Mouse (Mus musculus) left cerebral cortex, adult 9 months (tissue): ENCODE measurements at regions not wholly inside any gene's neighbourhood (a gene's known extent, or its start where the extent isn't known, plus 50 kb on each side); places are given as distances from the start of the nearest gene placed in this dataset.
A peak's percentile ranks its signal among the peaks of the same experiment; 100 is the strongest.
"Not testable (repeated sequence)": the region's sequence is repeated elsewhere in the genome, so short reads cannot be mapped to it uniquely, and the experiment has no call there.

Experiments
- DNase-seq, 2 experiments: peaks; one replicate each; pipeline ENCODE4 v3.0.0; 2022; ENCODE audit warnings: low spot score in 2 of 2

DNA sequence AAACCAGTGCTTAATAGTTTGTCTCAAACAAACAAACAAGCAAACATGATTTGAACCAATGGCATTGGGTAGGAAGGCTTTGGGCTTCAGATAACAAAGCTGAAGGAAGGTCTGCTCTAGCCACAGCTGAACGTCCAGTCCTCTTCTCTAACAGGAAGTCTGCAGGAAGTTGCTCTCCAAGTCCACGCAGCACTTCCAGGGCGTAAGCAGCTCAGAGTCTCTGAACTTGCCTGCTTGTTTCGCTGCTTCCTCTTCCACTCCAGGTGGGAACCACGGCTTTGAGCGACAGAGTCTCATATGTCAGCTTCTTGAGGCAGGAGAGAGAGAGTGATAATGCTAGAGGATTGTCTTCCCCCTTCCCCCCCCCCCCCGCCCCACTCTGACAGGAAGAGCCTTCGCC lies 123.6 kb downstream of the Tnfrsf21 start:
- no peak for DNase-seq

DNA sequence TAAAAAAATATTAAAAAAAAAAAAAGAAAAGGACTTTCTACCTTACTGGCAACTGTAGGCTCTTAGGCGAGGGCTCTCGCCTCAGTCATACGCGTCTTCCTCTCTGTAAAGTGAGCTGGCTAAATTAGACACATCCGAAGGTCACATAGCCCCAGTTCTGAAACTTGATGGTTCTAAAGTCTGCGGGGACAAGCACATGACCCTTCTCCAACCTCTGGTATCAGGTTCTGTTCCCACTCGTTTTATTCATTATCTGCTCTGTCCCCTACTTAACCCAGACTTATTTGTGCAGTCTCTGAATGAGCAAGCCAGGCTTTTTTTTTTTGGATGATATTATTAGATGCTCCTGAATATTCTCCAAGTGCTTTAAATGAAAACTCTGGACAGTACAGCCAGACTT lies 125.4 kb downstream of the Tnfrsf21 start:
- DNase-seq = no peak

DNA sequence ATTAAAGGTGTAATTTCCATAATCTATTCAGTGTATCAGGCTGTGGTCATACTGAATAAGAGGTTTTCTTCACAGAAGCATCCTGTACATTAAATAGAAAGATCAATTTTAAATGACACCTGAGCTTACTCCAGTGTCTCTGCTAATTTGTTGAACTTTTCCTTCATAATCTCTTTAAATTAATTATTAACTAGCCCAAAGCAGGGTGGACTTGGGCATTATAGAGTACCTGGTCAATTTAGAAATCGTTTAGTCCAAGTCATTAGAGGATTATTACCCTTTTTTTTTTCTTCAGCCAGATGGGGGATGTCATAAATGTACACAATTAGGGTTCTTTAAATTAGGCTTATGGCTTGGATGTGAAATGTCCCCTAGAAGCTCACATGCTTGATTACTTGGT lies 124.4 kb upstream of the Adgrf1 start:
- DNase-seq = no peak

DNA sequence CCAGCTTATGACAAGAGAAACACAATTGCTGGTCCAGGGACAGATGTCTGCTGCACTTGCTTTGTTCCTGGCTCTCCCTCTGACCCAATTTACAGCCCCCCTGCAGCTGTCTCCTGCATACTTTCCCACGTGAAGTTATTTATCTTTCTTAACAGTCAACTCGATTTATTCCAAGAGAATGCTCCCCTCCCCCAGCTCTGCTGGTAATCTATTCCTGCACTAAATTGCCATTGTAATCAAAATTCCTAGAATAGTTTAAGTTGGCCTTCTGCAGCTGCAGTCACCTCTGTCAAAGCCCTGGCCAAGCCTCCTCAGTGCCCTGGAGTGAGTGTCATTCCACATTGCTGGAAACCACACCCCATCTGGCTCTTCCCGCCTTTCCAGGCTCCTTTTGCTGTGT lies 122.2 kb upstream of the Adgrf1 start:
- DNase-seq = no peak

DNA sequence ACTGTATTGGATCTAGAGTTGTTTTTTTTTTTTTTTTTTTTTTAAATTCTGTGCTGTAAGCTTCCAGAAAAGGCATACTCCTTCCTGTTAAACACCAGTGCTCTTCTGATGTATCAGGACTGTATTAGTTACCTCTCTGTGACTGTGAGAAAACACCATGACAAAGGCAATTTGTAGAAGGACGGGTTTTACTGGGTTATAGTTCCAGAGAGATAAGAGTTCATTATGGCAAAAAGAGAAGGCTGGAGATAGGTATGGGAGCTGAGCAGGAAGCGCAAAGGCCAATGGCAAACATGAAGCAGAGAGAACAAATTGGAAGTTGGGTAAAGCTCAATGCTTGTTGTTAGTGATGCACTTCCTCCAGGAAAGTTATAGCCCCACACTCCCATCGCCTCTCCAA lies 117.5 kb upstream of the Adgrf1 start:
- DNase-seq = no peak

DNA sequence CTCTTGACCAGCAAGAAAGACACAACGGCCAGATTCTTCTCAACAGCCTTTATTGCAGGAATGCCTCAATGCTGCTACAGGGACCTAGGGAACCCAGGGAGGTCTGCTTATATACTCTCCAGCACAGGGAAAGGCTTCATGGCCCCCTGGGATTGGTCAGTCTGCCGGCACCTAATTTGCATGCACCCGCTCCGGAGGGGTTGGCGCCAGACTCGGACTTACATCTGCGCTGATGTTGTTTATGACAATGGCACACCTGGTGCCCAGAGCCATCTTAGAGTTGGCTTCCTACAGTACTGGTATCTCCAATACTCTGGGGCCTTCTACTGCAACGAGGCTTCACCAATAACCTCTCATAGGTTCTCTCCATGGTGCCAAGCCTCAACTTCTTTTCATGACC lies 114.9 kb upstream of the Adgrf1 start:
- not testable (repeated sequence) for DNase-seq

DNA sequence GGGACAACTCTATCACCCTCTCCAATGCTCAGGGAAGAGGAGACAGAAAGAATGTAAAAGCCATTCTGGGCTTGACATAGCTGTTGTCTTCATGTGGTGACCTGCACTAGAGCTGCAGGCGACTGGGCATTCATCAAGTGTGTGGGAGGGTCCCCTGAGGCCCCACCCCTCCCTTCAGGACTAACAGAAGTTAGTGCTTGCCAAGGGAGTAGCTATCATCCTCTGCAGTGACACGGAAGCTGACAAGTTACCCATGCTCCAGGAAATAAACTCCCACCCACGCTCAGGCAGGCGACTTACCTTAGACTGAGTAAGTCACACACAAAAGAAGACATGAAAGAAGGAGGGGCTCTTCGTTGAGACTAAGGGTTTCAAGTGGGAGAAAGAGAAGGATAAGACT lies 114.0 kb upstream of the Adgrf1 start:
- no peak for DNase-seq

DNA sequence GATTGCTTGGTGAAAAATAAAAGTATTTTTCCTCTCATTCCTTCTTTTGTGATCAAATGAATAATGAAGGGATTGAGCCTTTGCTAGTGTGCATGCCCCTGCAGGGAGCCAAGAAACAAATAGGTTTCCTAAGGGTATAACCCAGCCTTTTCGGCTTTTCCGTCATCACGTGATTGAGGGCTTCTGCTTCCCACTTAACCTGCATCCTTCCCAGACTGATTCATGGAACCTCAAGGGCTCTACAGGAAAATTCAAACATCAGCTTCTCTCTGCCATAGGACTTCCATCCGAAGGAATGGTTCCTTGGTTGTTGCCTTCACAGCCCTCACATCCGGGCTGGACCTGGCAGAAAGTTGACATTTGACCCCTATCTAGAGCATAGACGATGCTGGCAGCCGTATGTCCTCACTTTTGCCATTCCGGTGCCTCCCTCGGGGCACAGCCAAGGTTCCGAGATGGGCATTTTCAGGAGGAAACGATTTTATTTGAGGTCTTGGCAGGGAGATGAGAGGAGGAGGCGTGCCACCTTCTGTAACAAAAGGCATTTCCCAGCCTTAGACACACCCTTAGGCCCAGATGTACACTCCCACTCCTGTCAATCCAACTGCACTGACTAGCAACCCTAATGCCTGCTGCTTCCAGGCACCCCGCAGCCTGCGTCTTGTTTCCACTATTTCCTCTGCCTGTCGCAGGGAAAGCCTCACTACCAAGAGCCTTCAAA lies 112.2 kb upstream of the Adgrf1 start:
- peak in 1 of 2 experiments; percentile 34 for DNase-seq

DNA sequence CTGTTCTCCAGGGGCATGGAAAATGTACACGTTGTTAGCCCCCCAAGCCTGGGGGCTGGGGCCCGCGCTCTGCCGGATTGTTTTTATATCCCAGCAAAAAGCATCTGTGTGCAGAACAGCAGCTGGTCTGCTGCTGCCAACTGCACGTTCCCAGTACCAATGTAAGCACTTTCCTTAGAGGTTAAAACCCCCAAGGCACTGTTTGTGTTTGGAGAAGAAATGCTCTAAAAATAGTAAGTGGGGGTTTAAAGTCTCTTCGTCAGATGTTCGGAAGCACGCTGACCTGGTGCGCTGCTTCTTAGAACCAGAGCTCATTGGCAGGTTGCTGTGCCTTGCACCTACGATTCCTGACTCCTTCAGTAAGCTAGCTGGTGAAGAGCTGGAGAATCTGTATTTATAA lies 111.4 kb upstream of the Adgrf1 start:
- DNase-seq = no peak

DNA sequence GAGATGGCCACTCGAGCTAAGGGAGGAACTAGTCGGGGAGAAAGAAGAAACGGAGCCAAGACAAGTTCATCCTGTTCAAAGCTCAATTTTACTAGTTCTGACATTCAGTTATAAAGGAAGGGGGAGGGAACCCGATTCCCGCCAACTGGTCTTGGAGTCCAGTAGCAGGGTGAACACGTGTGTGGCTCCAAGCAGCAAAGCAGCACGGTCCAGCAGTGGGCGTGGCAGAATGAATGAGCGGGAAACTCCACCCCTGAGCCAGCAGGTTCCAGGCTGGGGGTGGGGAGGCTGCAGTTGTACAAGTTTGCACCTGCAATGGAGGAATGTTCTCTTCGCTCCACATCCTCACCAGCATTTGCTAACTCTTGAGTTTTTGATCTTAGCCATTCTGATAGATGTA lies 108.8 kb upstream of the Adgrf1 start:
- DNase-seq = not testable (repeated sequence)

DNA sequence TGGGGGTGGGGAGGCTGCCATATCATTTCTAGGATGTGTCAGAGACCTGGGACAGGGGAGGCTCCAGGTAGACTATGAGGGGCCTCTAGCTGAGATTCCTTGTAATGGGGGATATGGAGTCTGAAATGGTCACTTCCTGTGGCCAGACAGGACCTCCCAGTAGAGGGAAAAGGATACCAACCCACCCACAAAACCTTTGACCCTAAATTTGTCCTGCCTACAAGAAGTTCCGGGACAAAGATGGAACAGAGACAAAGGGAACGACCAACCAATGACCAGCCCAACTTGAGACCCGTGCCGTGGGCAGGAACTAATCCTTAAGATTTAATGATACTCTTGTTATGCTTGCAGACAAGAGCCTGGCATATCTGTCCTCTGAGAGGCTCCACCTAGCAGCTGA lies 107.0 kb upstream of the Adgrf1 start:
- DNase-seq = no peak

DNA sequence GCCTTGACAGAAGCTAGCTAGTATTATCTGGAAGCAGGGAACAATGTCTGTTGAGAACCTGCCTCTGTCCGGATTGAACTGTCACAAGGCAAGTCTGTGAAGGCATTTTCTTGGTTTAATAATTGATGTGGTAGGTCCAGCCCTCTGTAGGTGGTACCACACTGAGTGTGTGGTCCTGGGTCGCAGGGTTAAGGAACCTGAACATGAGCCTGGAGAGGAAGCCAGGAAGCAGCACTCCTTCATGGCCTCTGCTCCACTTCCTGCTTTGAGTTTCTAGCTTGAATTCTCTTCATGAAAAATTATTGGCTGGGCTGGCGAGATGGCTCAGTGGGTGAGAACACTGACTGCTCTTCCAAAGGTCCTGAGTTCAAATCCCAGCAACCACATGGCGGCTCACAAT lies 104.0 kb upstream of the Adgrf1 start:
- DNase-seq = no peak

DNA sequence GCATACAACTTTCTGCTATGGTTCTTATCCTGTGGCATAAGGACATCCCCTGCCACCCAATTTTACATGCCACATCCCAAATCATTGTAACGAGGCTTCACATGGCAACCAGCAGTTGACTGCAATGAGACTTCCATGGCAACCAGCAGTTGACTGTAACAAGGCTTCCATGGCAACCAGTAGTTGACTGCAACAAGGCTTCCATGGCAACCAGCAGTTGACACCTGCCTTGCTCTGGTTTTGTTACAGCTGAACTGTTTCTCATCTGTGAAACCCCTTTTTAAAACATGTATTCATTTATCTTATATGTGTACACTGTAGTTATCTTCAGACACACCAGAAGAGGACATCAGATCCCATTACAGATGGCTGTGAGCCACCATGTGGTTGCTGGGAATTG lies 100.7 kb upstream of the Adgrf1 start:
- DNase-seq = no peak

DNA sequence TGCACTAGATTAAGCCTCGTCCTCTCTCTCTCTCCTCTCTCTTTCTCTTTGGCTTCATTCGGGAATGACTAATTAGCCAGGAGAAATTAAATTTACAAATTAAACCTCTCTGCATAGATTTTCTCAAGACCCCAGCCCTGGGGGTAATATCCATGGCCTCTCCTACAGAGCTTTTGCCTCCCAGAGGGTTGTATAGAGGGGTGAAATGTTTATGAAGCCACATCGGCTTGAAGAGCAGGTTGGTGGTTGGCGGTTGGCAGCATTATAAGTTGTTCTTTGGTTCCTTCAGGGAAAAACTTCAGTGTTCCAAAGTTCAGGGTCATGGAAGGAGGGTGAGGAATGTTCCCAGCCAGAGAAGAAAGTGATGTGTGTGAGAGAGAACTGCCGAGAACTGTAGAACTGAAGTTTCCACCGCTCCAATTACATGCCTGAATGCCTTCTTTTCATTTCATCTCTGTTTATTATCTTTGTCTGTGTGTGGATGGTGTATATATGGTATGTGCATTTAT lies 97.4 kb upstream of the Adgrf1 start:
- no peak for DNase-seq

DNA sequence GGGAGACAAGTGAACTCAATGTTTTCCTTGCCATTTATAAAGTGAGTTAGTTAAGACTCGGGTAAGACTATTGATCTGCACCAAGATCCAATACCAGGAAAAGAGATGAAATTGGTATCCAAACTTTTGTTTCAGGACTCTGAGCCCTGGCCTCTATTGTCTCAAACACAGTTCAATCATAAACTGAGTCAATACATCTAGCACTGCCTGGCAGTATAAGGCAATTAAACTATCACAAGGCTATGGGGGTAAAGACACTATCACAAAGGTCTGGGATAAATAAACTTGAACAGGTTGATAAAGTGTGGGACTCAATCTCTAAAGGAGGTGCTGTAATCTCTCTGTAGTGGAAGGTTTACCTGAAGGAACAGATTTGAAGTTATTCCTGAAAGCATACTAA lies 95.3 kb upstream of the Adgrf1 start:
- DNase-seq = no peak

DNA sequence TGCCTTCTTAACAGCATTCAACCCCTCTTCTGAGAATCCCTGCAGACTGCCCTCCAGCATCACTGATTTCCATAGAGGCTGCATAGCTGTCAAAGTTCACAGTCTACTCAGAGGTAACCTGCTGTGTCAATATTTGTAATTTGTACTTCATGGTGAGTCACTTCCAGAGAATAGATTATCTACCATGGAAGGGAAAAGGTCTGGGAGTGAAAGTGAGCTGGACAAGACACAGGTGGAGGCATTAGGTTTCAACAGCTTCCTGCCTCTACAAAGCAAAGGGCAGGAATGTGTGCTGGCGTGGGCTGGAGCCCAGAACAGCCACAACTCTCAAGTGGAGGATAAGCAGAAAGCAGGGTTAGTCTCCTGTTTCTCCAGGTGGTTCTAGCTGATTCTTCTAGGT lies 92.9 kb upstream of the Adgrf1 start:
- no peak for DNase-seq

DNA sequence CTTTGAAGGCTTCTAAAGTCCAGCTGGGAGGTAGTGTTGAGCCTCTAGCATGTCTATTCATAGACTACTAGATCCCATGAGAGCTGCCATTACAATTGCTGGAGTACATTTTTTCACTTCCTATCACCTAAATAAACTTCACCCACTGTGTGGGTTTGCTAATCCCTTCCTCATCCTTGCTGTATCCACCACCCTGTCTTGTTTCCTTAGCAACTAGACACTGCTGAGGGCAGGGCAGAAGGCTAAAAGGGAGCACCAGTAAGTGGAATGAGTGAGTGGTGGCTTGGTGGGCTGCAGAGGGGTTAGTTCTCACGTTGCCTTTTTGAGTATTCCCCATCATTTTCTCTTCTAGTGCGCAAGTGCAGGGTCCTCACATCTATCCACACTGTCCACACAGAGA lies 80.1 kb upstream of the Adgrf1 start:
- no peak for DNase-seq

DNA sequence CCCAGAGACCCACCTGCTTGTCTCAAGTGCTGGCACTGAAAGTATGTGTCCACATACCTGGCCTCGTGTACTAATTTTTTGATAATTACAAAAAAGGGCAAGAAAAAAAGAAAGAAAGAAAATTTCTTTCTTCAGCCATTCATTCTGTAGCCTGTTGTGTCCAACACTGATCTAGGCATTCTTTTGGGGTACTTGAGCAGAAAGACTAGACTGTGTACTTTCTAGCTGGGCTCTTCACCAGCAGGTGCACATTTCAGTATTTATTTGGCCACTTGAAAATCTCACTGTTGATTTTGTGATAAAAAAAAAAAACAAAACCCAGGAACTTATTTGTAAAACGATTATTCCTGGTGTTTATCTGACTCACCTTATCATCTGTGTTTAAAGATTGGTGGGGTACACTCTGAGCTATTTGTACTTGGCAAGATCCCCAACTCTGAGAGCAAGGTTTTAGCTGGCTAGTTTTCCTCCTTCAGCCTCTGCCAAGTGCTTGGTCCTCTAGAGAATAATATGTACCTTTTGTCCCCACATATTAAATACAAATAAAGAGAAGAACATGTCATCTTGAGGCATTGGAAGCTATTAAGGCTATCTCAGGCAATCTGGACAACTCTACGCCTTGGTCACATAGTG lies 79.2 kb upstream of the Adgrf1 start:
- no peak for DNase-seq

DNA sequence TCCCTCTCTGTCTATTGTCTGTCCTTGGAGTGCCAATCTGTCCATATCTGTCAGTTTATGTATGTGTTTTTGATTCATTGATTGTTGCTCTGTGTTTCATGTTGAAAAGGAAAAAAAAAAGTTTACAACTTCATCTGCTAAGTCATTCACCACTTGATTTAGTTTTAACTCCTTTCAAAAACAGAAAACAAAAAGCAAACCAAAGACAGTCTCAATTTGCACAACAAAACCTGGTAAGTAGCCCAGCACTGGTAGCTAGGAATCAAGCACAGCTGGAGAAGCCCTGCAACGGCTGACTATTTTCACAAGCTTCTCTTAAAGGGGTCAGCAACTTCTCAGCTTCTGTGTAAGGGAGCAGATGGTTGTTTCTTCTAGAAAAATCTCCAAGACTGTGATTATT lies 72.9 kb upstream of the Adgrf1 start:
- no peak for DNase-seq

DNA sequence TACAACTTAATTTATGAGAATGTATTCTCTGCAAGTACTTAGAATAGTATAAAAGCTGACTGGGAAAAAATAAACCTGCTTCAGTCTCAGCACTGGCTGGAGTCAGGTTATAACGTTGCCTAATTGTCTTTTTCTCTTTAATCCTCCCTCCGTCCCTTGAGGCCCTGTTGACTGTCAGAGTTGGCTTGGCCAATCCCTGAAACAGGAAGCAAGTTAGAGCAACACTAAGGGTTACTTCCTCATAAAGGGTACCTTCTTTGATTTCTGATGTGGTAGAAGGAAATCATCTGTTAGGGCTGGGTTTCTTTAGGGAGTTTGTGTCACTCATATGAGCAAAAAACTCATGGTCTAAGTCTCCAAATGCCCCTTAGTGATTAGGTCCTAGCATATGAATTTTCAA lies 69.3 kb upstream of the Adgrf1 start:
- DNase-seq = no peak

DNA sequence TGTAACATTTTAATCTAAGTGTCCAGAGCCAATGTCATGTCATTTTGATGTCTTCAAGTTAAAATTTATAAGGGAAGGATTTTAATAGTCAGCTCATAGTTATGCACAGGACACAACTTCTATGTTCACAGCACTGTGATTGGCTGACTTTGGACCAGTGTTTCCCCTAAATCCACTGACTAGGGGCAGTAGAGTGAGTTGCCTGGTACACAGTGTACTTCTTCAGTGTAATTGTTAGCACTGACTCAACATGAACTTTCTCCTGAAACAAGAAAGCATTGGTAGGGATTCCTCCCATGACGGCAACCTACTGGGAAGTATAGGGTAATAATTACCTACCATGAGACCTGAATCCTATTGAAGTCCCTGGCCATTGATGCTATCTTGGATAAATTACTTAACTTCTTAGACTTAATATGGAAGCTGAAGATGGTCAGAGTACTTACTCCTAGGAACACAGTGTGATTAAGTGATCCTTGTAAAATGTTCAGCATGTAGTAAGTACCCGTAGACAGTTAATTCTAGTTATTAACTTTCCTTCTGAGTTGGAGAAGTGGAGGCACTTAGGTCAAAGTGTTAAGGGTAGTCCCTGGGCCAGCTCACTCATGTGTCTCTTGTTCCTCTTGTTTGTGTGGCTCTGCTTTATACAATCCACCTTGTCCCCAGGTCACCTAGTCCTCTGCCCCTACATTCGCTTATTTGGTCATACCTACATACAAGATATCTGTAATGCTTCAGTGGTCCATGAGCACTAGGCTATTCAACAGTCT lies 63.2 kb upstream of the Adgrf1 start:
- DNase-seq = no peak

DNA sequence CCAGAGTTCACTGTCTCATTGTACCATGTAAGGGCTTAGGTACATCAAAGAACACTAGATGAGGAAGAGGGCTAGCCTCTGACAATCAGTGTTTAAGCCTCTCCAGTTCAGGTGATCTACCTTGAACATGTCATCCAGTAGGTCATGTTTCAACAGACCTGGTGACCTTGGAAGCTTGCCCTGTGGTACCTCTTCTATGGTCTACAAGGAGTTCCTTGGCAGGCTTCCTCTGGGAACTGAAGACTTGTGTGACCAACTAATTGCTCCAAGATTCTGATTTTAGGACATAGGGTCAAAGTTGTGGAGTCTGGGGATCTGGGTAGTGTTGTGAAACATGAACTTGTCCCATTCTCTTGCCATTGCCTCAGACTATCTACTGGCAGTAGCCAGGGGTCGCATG lies 60.4 kb upstream of the Adgrf1 start:
- DNase-seq = no peak

DNA sequence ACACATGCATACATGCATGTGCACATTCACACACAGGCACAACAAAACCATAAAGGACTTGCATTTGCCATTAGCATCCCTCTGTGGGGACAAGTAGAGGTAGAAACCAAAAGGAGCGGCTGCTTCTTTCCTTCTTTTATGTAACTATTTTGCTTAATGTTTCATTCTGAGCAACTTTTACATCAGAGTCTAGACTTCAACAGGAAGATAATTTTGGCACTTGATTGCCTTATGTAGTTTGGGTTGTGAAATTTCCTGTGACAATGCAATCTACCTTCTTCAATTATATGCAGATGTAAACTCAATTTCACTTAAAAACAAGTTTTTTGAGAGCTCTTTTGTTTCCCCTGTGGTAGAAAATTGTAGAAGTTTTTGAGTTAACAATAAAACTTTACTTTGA lies 56.1 kb upstream of the Adgrf1 start:
- DNase-seq = no peak
